In genomic region chr11:93762832-93763530, GRCm38 (mm10) we compare ENCODE assay signal across 8 mouse cellular contexts.
DNase-seq lines count a peak whose midpoint lies in the region.

No protein-coding gene starts in this region.

- 0 out of 2 replicates have a peak overlapping the region, but pooled peaks have one; percentile 25 for H3K4me3 ChIP-seq in embryonic facial prominence, embryonic 10.5 days
- H3K4me3 ChIP-seq in hindbrain, embryonic 10.5 days = peak overlapping the region; percentile 34; the same call in 1 of the 2 replicates

- H3K27me3 ChIP-seq in embryonic facial prominence, embryonic 10.5 days (replicated peaks; ENCODE audit: low read depth, poor library complexity, severe bottlenecking) = no peaks in the 10 kb centered on the region
- no peaks in the 10 kb centered on the region for H3K27me3 ChIP-seq in hindbrain, embryonic 10.5 days (ENCODE audit: insufficient read depth, poor library complexity, severe bottlenecking)

- 0 out of 2 replicates have a peak, but pooled peaks cover 3% of the 10 kb centered on the region for H3K4me1 ChIP-seq in embryonic facial prominence, embryonic 10.5 days
- H3K4me1 ChIP-seq in hindbrain, embryonic 10.5 days (replicated peaks) = peaks cover 6% of the 10 kb centered on the region; the same call in 1 of the 2 replicates

- DNase-seq in 3T3-L1 (ENCODE audit: low read depth, low spot score) (peak; percentile 35), WW6 (ENCODE audit: low read depth, low spot score) (peak; percentile 38)
- peak; percentile 66 for DNase-seq in embryonic facial prominence, embryonic 10.5 days (ENCODE audit: low spot score)
- peak; percentile 51 for DNase-seq in hindbrain, embryonic 10.5 days (ENCODE audit: low spot score)
- DNase-seq in layer of hippocampus, adult 18-20 months (ENCODE audit: low spot score in 2 of 2) = peak; percentile 54 to 76
- peak; percentile 10 for DNase-seq in lung, postnatal 14 days
- peak; percentile 58 for DNase-seq in right cerebral cortex, postnatal 4 days
- DNase-seq in urinary bladder, postnatal 10 days (ENCODE audit: low spot score) = no peak

- no peaks in the 10 kb centered on the region for H3K9me3 ChIP-seq in embryonic facial prominence, embryonic 10.5 days
- peaks cover 9% of the 10 kb centered on the region; the same call in 1 of the 2 replicates for H3K9me3 ChIP-seq in hindbrain, embryonic 10.5 days

- 20% methylated on average over 18 of the region's 18 CpGs for WGBS in embryonic facial prominence, embryonic 10.5 days
- 19% methylated on average over 18 of the region's 18 CpGs for WGBS in hindbrain, embryonic 10.5 days

- H3K36me3 ChIP-seq in embryonic facial prominence, embryonic 10.5 days (replicated peaks) = no peaks in the 10 kb centered on the region
- no peaks in the 10 kb centered on the region for H3K36me3 ChIP-seq in hindbrain, embryonic 10.5 days

- H3K27ac ChIP-seq in embryonic facial prominence, embryonic 10.5 days (replicated peaks) = no peak overlapping the region
- no peak overlapping the region for H3K27ac ChIP-seq in hindbrain, embryonic 10.5 days
